Mouse (Mus musculus): ENCODE measurements around the gene Bri3.
A peak's percentile ranks its signal among the peaks of the same experiment; 100 is the strongest.
"Not testable (repeated sequence)": the region's sequence is repeated elsewhere in the genome, so short reads cannot be mapped to it uniquely, and the experiment has no call there.

Gene Bri3

DNA sequence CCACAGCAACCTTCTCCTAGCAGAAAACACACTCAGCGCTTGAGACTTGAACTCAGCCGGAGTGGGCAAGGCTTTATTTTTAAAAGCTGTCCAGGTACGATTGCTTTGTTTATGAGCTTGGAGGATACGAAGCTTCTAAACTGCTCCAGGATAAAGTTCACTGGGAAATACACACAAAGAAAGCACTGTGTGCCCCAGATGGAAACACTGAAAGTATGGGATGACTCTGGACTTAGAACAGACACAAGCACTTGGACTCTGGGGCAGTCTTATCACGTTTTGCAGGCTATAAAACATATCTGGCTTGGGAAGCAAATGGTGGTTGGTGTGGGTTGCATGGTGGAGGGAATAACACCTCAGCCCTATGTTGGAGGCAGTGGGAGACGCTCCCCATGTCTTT, 115.6 kb downstream of the Bri3 start:
- DNase-seq (ENCODE audit: low spot score) = no peak

DNA sequence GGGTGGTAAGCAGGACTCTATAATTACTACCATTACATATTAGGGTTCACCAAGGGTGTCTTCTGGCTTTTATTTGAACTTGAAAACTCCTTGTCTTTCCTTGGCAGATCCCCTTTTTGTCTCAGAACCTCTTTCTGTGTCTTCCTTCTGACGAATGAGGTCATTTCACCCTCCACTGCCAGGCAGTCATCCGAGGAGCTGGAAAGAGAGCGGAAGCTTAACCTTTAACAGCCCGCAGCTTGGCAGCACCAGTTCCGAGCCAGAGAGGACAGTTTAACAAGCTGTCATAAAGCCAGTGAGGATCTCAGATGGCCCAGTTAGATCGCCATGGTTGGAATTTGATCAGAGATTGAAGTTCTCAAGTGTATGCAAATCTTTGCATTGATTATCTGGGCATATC, 116.1 kb downstream of the Bri3 start:
- no peak for DNase-seq (ENCODE audit: low spot score)

DNA sequence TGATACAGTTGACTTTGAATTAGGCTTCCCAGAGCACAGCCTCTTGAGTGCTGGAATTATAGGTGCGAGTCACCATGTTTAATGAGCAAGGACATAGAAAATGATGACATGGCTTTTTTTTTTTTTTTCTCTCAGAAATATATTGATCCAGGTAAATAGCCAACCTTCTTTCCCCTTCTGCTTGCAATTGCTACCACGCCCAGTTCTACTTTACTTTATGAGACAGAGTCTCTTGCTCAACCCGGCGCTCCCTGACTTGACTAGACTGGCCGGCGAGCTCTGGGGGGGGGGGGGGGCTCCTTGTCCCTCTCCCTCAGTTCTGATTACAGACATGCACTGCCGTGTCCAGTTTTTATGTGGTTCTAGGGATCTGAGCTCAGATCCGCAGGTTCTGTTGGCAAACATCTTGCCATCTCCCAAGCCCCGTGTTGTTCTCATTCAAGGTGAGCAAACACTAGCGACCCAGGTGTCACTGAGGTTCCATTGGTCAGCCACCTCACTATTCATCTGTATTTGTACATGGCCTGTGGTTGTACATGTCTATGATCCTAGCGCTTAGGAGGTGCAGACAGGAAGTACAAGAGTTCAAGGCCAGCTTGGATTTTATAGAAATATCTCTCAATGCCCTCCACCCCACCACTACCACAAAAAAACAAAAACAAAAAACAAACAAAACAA, 120.6 kb downstream of the Bri3 start:
- DNase-seq (ENCODE audit: low spot score) = no peak

DNA sequence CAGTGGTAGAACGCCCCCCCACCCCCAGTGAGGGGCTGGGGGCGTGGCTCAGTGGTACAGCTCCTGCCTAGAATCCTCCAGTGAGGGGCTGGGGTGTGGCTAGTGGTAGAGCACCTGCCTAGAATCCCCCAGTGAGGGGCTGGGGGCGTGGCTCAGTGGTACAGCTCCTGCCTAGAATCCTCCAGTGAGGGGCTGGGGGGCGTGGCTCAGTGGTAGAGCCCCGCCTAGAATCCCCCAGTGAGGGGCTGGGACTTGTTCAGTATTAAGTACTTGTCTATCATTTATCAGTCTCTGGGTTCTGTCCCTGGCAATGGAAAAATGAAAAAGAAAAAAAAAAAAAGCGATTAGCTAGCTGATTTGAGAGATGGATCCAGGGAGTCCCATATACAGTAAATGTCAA, 122.3 kb downstream of the Bri3 start:
- DNase-seq (ENCODE audit: low spot score) = not testable (repeated sequence)

DNA sequence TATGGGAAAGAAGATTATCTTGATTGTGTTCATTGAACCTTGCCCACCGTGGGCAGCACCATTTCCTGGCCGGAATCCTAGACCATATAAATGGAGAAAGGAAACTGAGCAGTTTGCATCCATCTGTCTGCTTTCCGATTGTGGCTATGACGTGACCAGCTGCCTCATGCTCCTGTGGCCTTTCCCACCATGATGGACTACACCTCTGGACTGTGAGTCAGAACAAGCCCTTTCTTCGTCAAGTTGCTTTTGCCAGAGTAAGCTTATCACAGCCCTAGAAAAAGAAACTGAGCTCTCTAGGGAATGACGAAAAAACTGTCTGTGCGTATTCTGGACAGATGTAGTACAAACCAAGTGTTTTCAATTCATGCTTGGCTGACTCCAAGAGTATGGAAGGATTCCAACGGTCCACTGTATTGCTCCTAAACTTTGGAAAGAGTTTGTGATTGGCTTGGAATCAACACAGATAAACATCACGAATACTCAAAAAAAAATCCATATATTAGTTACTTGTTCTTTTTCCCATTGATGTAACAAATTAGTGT, 124.5 kb downstream of the Bri3 start:
- DNase-seq (ENCODE audit: low spot score) = no peak

DNA sequence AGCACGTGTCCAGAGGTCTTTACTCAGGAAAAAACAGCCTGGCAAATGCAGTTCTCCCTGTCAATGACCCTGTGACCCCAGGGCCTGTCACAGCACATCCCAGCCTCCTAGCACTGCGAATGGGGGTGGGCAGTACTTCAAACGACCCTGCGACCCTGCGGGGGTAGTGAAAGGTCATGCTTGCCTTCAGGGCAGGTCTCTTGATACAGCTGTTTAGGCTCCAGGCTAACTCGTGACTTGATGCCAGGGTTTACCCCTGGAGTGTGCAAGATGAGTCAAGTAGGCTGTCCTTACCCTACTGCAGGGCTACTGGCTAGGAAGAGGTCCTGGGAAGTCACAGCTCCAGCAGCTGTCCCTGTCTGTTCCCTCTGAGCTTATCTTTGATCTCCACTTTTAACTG, 126.7 kb downstream of the Bri3 start:
- peak; percentile 81 for DNase-seq (ENCODE audit: low spot score)

DNA sequence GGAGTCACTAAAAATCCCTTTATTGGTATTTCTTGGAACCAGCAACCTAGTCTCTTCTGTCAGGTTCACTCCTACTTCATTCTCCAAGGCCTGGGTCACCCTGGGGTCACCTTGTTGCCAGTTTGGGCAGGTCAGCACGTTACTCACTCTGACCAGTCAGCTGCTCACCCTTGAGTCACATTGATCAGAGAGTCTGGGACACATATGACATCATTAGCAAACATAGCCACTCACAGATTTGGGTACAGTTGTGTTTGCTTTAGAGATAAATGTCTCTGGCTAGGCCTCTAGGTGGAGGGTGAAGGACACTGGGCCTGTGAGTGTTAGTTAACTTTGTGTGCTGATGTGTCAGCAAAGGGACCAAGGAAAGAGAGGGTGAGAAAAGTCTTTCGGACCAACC, 127.9 kb downstream of the Bri3 start:
- no peak for DNase-seq (ENCODE audit: low spot score)

DNA sequence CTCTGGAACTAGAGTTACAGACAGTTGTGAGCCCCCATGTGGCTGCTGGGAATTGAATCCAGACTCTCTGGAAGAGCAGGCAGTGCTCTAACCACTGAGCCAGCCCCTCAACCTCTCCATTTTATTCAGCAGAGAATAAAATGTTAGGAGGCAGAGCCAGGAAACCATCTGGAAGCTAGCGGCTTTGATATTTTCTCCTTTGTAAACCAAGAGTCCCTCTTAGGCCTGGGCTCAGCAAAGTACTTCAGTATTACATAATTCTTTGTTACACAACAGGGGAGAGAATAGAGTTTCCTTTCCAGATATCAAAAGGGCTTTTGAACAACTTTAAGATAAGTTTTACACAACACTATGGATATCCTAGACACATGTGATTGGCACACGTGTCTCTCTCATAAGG, 128.6 kb downstream of the Bri3 start:
- DNase-seq (ENCODE audit: low spot score) = no peak

DNA sequence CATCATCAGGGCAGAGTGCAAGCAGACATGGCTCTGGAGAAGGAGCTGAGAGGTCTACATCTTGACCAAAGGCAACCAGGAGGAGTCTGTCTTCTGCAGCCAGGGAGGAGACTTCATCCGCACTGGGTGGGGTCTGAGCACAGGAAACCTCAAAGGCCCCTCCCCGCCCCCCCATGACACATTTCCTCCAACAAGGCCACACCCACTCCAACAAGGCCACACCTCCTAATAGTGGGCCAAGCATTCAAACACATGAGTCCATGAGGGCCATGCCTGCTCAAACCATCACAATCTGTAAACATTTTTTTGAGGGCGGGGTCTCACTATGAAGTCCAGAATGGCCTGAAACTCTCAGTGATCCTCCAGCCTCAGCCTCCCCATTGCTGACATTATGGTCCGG, 135.2 kb downstream of the Bri3 start:
- DNase-seq (ENCODE audit: low spot score) = no peak

DNA sequence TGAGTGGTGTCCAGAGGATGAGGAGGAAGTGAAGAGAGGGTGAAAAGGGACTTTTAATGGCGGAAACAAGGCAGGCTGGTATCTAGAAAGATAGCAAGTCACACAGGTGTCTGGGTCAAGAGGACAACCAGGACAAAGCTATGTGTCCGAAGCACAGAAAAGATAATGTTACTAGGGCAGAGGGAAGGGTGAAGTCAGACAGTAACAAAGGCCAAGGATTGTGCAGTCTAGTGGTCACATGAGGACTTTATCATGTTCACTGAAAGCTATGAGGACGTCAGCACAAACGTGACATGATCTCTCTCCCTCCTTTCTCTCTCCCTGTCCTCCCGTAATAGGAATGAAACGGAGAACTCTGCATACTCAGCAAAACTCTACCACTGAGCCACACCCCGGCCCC, 136.5 kb downstream of the Bri3 start:
- DNase-seq (ENCODE audit: low spot score) = no peak

DNA sequence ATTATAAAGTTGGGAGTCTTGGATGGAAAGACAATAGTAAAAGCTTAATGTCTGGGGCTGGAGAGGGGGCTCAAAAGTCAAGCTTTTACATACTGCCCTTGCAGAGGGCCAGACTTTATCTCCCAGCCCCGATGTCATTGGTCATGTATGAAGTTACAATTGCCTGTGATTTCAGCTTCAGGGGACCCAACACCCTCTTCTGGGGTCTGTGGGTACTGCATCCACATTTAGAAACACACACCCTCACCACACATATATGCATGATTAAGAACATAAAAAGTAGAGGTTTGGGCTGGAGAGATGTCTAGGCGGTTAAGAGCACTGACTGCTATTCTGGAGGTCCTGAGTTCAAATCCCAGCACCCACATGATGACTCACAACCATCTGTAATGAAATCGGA, 137.5 kb downstream of the Bri3 start:
- no peak for DNase-seq (ENCODE audit: low spot score)

DNA sequence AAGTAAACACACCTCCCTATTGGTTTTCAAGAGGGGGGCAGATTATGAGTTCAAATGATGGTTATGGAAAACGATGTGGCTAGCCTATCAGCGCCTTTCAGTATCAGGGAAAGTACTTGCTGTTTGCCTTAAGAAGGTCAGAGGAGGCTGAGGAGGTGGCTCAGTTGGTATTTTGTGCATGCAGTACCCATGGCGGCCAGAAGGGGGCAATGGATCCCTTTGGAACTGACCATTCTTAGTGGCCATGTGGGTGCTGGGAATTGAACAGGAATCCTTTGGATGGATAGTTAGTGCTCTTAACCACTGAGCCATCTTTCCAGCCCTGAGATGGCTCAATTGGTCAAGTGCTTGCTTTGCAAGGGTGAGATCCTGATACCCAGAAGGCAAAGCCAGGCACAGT, 139.7 kb downstream of the Bri3 start:
- DNase-seq (ENCODE audit: low spot score) = no peak

DNA sequence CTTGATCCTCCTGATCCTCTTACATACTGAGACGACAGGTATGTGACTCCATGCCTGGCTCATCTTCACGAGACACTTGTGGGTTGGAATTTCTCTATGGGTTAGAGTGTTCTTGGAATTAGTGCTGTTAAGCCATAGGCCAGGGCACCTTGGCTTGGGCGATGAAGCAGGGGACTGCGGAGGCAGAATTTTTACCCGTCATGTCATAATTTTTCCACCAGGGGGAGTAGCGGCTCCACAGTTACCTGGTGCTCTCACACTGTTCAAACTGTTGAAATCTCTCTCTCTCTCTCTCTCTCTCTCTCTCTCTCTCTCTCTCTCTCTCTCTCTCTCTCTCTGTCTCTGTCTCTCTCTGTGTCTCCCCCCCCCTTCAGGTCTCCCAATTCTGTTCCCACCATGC, 143.6 kb downstream of the Bri3 start:
- peak; percentile 86 for DNase-seq (ENCODE audit: low spot score)

DNA sequence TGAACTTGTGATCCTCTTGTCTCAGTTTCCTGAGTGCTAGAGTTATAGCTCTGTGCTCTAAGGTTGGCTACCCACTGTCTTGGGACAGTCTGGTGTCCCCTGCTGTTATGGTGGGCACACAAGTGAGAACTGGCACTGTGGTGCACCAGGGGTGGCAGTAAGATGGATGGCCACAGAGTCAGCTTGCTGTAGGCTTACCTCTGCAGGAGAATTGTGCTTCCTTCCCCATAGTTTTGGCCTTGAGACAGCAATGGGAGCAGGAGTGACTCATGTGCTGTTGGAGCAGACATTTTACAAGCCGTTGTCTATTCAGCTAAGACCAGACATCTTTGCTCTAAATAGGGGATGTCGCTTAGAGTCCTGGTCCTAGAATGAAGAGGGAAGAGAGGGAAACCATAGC, 149.9 kb downstream of the Bri3 start:
- no peak for DNase-seq (ENCODE audit: low spot score)

DNA sequence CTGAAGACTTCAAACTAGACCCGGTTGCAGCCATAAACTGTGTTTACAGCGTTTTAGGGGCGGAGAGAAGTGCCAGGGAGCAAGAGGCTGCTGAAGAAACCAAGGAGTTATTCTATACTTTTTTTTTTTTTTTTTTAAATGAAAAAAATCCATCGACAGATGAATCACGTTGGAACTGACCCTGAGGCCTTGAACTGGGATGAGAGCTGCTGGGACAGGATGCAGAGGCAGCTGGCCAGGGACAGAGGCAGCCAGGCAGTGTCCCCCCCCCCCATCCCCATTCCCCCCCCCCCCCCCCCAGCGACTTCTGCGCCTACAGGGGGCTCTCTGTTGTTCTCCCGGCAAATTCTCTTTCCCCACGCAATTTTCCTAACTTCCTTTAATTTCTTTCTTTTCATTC, 153.3 kb downstream of the Bri3 start:
- no peak for DNase-seq (ENCODE audit: low spot score)

DNA sequence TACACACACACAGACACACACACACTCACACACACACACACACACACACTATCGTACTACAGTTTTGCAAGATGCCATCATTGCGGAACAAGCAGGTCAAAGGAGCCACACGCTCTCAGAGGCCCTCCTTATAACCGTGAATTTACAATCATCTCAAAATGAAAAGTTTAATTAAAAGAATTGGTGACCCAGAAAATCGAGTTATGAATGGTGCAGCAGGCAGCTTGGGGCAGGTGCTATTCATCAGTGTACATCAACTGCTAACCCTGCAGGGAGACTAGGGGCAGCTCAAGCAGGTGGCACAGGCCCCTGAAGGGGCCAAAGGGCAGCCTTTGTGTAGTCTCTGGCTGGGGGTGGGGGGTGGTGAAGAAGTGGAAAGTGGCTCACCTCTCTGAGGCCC, 156.6 kb downstream of the Bri3 start:
- DNase-seq (ENCODE audit: low spot score) = peak; percentile 28

DNA sequence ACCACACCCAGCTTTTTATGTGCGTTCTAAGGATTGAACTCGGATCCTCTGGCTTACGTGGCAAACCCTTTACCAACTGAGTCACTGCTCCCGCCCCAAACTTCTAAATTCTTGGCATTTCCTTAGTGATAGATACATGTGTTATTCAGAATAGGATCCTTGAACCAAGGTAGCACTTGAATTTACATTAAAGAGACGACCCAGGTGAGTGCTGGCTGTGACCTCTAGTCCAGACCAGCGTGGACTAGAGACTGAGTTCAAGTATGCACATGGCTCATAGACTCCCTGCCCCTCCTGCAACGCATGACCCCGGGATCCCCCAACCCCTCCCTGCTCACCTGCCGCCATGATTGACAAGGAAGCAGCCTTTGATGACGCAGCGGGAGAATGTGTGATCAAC, 162.0 kb downstream of the Bri3 start:
- DNase-seq (ENCODE audit: low spot score) = no peak

DNA sequence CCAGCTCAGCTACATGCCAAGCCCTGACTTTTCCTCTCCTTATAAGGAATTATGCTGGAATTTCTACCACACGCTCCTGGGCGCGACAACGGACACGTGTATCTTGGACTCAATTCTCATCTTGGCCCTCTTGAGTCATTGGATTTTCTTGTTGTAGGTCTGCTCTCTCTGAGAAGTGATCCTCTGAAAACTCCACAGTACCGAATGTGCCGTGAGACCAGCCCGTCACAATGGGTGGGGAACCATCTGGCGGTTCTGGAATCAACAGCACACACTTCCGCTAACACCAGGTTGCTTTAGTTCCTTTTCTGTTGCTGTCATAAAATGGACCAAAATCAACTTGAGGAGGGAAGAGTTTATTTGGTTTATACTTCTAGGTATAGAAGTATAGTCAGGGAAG, 166.4 kb downstream of the Bri3 start:
- no peak for DNase-seq (ENCODE audit: low spot score)

DNA sequence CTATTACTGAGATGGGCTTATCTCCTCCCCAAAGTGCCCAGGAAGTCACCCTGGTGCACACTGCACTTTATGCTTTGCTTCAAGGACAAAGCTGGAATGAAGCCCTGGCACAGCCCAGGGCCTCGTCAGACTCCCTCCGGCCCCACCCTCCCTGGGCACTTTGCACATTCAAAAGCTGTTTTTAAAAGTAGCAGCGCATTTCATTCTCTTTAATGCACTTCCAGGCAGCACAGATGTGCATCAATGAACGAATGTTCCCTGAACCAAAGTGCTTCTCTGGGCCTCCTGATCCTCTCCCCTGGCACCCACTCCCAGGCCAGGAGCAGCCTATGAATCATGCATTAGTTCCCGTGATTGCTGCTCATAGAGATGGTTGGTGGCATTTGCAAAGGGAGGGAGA, 167.5 kb downstream of the Bri3 start:
- no peak for DNase-seq (ENCODE audit: low spot score)

DNA sequence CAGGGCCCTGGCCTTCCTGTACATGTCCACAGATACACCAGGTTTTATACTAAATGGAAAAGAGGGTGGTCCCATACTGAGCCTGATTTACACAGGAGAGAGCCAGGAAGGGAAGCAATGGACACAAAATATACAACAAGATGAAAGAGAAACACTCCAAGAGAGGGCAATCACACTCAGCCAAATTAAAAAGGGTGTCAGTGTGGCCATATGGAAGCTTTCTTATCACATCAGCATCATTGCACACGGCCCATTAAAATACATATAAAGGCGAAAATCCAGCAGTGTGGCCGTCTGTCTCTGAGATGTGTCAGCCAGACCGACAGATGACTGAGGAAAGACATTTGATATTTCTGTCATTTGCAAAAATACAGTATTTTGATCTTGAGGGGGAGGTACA, 168.5 kb downstream of the Bri3 start:
- DNase-seq (ENCODE audit: low spot score) = no peak

DNA sequence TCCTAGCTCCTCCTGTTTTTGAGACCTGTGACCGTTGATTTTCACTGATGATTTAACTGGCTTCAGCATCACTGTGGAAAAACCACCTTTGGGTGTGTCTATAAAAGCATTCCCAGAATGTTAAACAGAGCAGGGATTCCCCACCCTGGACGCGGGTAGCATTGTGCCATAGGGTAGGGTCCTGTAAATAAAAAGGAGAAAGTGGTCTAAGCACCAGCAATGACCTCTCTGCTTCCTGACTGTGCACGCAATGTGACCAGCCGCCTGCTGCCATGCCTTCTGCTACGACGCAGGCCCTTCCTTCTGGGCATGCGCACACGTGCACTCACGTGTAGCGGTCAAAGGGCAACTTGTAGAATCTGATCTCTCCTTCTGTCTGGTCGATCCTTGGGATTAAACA, 174.2 kb downstream of the Bri3 start:
- DNase-seq (ENCODE audit: low spot score) = no peak

DNA sequence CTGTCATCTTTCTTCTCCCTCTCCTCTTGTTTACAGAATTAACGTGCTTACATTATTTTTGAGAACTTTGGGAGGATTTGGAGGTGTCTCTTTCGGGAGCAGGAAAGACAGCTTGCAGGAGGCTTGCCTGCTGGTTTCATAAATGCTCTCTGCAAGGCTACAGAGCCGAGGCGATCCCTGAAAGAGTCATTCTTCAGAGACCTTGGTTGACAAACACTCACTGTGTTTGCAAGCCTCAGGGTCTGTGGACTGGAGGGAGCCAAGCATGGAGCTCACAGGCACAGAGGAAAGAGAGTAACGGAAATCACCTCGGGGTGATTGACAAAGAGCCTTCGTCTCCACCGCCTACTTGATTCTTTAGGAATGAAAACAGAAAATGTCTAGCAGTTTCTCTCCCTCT, 175.8 kb downstream of the Bri3 start:
- DNase-seq (ENCODE audit: low spot score) = no peak

DNA sequence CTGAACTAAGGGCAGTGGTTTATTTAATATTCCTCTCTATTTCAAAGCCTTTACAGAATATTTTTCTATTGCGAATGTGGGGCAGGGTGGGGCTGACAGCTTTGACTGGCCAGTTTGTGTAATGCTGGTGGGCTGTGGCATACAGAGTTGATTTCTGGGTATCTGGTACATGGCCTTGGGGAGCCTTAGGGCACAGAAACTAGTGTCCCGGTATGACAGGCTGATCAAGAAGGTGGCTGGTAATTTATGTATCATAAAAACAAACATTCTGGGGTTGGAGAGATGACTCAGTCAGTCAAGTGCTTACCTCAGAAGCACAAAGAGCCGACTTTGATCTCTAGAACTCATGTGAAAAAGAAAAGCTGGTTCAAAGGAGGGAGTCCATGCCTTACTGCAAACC, 182.5 kb downstream of the Bri3 start:
- no peak for DNase-seq (ENCODE audit: low spot score)

DNA sequence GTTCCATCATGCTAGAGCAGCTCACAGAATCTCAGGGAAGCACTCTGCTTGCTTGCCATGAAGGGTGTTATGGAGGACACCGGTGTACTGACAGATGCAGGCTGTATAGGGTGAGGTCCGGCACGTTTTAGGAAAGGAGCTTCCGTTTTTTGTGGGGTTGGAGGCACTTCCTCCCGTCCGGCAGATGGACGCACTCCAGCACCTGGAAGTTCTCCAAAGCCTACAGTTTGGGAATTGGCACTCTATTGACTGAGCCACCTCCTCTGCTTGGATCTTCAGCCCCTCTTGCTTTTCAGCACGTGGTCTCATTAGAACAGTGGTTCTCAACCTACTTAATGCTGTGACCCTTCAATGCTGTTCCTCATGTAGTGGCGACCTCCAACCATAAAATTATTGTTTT, 183.6 kb downstream of the Bri3 start:
- no peak for DNase-seq (ENCODE audit: low spot score)

DNA sequence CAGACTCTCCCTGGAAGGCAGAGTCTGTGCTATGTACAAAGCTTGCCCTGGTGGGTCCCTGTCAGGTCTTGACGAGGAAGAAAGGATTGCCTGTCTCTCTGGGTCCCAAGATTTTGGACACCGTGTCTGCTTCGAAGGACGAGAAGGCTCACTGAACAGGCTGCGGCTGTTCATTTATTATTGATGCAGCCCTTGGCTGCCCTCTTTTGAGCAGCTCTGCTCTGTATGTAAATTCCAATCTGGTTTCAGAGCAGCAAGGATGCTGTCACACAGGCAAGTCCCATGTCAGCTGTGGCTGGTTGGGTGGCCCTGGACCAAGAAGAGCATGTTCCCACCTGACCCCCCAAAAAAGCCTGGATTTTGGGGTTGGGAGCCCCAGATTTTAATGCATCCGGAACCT, 187.2 kb downstream of the Bri3 start:
- DNase-seq (ENCODE audit: low spot score) = no peak
